25 mouse cellular contexts compared by ENCODE assay signal in the genomic region with DNA sequence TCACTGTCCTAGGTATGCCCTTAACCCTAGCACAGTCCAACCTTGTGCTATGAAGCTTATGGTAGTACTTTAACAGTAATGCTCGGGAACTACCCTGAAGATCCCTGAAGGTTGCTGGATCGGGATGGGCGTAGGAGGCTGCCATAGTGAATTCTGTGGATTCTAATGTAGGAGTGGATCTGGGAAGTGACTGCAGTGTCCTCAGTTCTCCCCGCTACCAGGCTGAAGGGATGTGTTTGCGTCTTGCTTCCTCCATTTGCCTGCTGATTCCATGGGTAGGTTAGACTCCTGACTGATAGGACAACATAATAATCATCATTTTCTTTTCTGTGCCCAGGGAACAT. TPM values are rescaled to one million over a fixed set of nuclear protein-coding genes. Genes with fewer than 3 reads are reported as not detected.
A peak's percentile ranks its signal among the peaks of the same experiment; 100 is the strongest.
DNase-seq lines count a peak whose midpoint lies in the region; ATAC-seq and TF ChIP-seq lines count a peak whose summit lies in the region.
"Had no signal": no experiment of that assay in that cellular context is flagged by ENCODE, and none has a peak within 500 bp of the region (broad histone marks: within the 10 kb centered on the region; RNA-seq: fewer than 3 reads in every experiment).

No protein-coding gene starts in this region.

- no peaks in the 10 kb centered on the region for H3K36me3 ChIP-seq in heart, postnatal 0 days (replicated peaks; ENCODE audit: control insufficient read depth, insufficient read depth, low read length)
- no peaks in the 10 kb centered on the region for H3K36me3 ChIP-seq in myocyte (ENCODE audit: control insufficient read depth, insufficient read depth)
- H3K36me3 ChIP-seq: embryonic facial prominence, embryonic 15.5 days; hindbrain, embryonic 15.5 days had no signal

- H3K4me1 ChIP-seq in heart, postnatal 0 days (ENCODE audit: control insufficient read depth, insufficient read depth) = no peaks in the 10 kb centered on the region
- H3K4me1 ChIP-seq: hindbrain, embryonic 15.5 days had no signal

- TF ChIP-seq EP300 in heart, postnatal 0 days (IDR thresholded peaks at IDR 0.05; ENCODE audit: low read depth) = no peak

- H3K9me3 ChIP-seq in heart, postnatal 0 days (replicated peaks; ENCODE audit: control insufficient read depth, low read length) = 0 out of 2 replicates have a peak, but pooled peaks cover 4% of the 10 kb centered on the region
- H3K9me3 ChIP-seq: embryonic facial prominence, embryonic 15.5 days; hindbrain, embryonic 15.5 days had no signal

- H3K27ac ChIP-seq in heart, postnatal 0 days (ENCODE audit: low read depth) = peak overlapping the region; percentile 51; the same call in 1 of the 2 replicates
- H3K27ac ChIP-seq: embryonic facial prominence, embryonic 15.5 days; forebrain, embryonic 13.5 days; hindbrain, embryonic 15.5 days had no signal

- no peak overlapping the region for H3K9ac ChIP-seq in heart, postnatal 0 days (replicated peaks; ENCODE audit: low read depth, low read length)
- H3K9ac ChIP-seq: embryonic facial prominence, embryonic 15.5 days; forebrain, embryonic 13.5 days; forebrain, postnatal 0 days; heart, embryonic 12.5 days; hindbrain, embryonic 15.5 days had no signal

- H3K4me2 ChIP-seq in heart, postnatal 0 days (ENCODE audit: low read depth, low read length) = no peak overlapping the region
- peak overlapping the region; percentile 65 for H3K4me2 ChIP-seq in myocyte (ENCODE audit: low read depth)
- H3K4me2 ChIP-seq: embryonic facial prominence, embryonic 15.5 days; forebrain, embryonic 13.5 days; heart, embryonic 12.5 days; hindbrain, embryonic 15.5 days had no signal

- DNase-seq in heart, postnatal 0 days (ENCODE audit: low spot score) = no peak
- no peak for DNase-seq in heart, adult 11 months
- DNase-seq in right cerebral cortex, adult 18-20 months = peak; percentile 57
- DNase-seq in right cerebral cortex, postnatal 25 days = no peak
- DNase-seq in cerebellum, adult 9-10 months = no peak
- DNase-seq: adrenal gland, adult 2 months; adrenal gland, postnatal 25 days; embryo, embryonic 11 days; forebrain, postnatal 0 days; gastrocnemius, postnatal 10 days; heart, postnatal 36 days had no signal

- no peak for TF ChIP-seq POLR2A in myocyte (IDR thresholded peaks at IDR 0.05; ENCODE audit: insufficient read length, low read depth)

- H3K79me2 ChIP-seq in myocyte (ENCODE audit: control insufficient read depth, insufficient read depth) = peaks cover 97% of the 10 kb centered on the region

- TF ChIP-seq CTCF in heart, postnatal 0 days (IDR thresholded peaks at IDR 0.05; ENCODE audit: low read depth) = no peak

- 80% methylated on average over 5 of the region's 5 CpGs for WGBS in heart, postnatal 0 days

- no peaks in the 10 kb centered on the region for H3K27me3 ChIP-seq in heart, postnatal 0 days (ENCODE audit: control insufficient read depth, insufficient read depth, low read length)
- H3K27me3 ChIP-seq in myocyte (ENCODE audit: control insufficient read depth, insufficient read depth, insufficient read length) = no peaks in the 10 kb centered on the region
- H3K27me3 ChIP-seq: CH12.LX; embryonic facial prominence, embryonic 15.5 days; forebrain, embryonic 13.5 days; heart, embryonic 12.5 days; hindbrain, embryonic 15.5 days had no signal

- no peak overlapping the region for H3ac ChIP-seq in myocyte (ENCODE audit: control insufficient read depth, insufficient read length)

- H3K4me3 ChIP-seq in heart, postnatal 0 days (ENCODE audit: low read depth, low read length) = no peak overlapping the region
- no peak overlapping the region for H3K4me3 ChIP-seq in myocyte
- H3K4me3 ChIP-seq: embryonic facial prominence, embryonic 15.5 days; forebrain, embryonic 13.5 days; heart, embryonic 12.5 days; hindbrain, embryonic 15.5 days had no signal

- ATAC-seq in heart, postnatal 0 days (ENCODE audit: insufficient read depth, low read depth) = no peak
- ATAC-seq in erythroblast, adult 5-6 weeks (replicated peaks; ENCODE audit: low FRiP score, poor library complexity, severe bottlenecking) = no peak
- ATAC-seq: forebrain, postnatal 0 days had no signal

TF ChIP-seq in myocyte, 11 proteins besides CTCF, POLR2A, EP300 and RAD21:
- TF ChIP-seq TCF12 (IDR thresholded peaks at IDR 0.05; ENCODE audit: insufficient read depth, poor library complexity, severe bottlenecking) = no peak
- TF ChIP-seq POLR2AphosphoS2 (IDR thresholded peaks at IDR 0.05; ENCODE audit: insufficient read length, low read depth) = no peak
- no peak for TF ChIP-seq E2F4 (IDR thresholded peaks at IDR 0.05; ENCODE audit: insufficient read depth)
- no peak for TF ChIP-seq CEBPB (IDR thresholded peaks at IDR 0.05; ENCODE audit: insufficient read depth, poor library complexity, severe bottlenecking)
- no peak for TF ChIP-seq USF1 (IDR thresholded peaks at IDR 0.05; ENCODE audit: low read depth)
- no peak for TF ChIP-seq TCF3 (IDR thresholded peaks at IDR 0.05; ENCODE audit: insufficient read length, low read depth)
- no peak for TF ChIP-seq MYOG (IDR thresholded peaks at IDR 0.05; ENCODE audit: control insufficient read depth in 1 of 3, insufficient read depth in 1 of 3, insufficient read length in 2 of 3, low read depth in 2 of 3)
- no peak for TF ChIP-seq MAX (IDR thresholded peaks at IDR 0.05; ENCODE audit: low read depth)
- TF ChIP-seq MYOD1 (IDR thresholded peaks at IDR 0.05; ENCODE audit: control insufficient read depth in 1 of 3, insufficient read length in 2 of 3, low read depth in 2 of 3) = no peak
- no peak for TF ChIP-seq REST (IDR thresholded peaks at IDR 0.05; ENCODE audit: insufficient read depth, insufficient read length)

RNA-seq across cellular contexts. Expression of gene Flnb, which starts 14.7 kb away (rescaled TPM):
- total RNA-seq in heart, postnatal 0 days (2014; rRNA removed; ENCODE audit: low replicate concordance) = 40.7 and 42.9 TPM in 2 replicates
- 3.8 and 4.0 TPM in 2 replicates for polyA plus RNA-seq in heart, postnatal 0 days (2015; fragmentation: Nextera tagmentation; extraction: Ambion mirVana)
- polyA plus RNA-seq in myocyte (2012; fragmentation: generic; extraction: Trizol) = 54.5 TPM
- 2.7 and 3.8 TPM in 2 replicates for total RNA-seq in erythroblast, adult 5-6 weeks (2015; ENCODE audit: low replicate concordance)
- 2.0 and 2.2 TPM in 2 replicates for total RNA-seq in erythroblast, adult 5-6 weeks (2017; ENCODE audit: low replicate concordance)

RNA-seq across cellular contexts. Expression of gene Gm26661, which starts 41.0 kb away (rescaled TPM):
- total RNA-seq in heart, postnatal 0 days (2014; rRNA removed; ENCODE audit: low replicate concordance) = not detected in 2 replicates
- polyA plus RNA-seq in heart, postnatal 0 days (2015; fragmentation: Nextera tagmentation; extraction: Ambion mirVana) = not detected in 2 replicates
- not detected for polyA plus RNA-seq in myocyte (2012; fragmentation: generic; extraction: Trizol)
- total RNA-seq in erythroblast, adult 5-6 weeks (2015; ENCODE audit: low replicate concordance) = not detected in 2 replicates
- not detected in 2 replicates for total RNA-seq in erythroblast, adult 5-6 weeks (2017; ENCODE audit: low replicate concordance)
- total RNA-seq: adrenal gland, adult 2 months; adrenal gland, postnatal 25 days; CH12.LX; common myeloid progenitor, adult 5-6 weeks; forebrain, postnatal 0 days; gastrocnemius, postnatal 10 days; gastrocnemius, postnatal 4 days; heart, adult 8-10 months; heart, postnatal 36 days had no signal
- polyA plus RNA-seq: adrenal gland, adult 2 months; cerebellum, adult 2 months; embryonic facial prominence, embryonic 11.5 days; embryonic facial prominence, embryonic 15.5 days; forebrain, embryonic 13.5 days; forebrain, postnatal 0 days; heart, embryonic 12.5 days; heart, embryonic 16.5 days; hindbrain, embryonic 11.5 days had no signal
